Mouse (Mus musculus) hindbrain, embryonic 14.5 days (tissue): ENCODE data around the gene Tesmin. TPM values are rescaled to one million over a fixed set of nuclear protein-coding genes. Genes with fewer than 3 reads are reported as not detected.
A peak's percentile ranks its signal among the peaks of the same experiment; 100 is the strongest.

Source experiments
- ATAC-seq: fragments of 200-750 bp; cut with Nextera tagmentation; 2 replicates; pipeline ENCODE4 v1.8.0; 2017; ENCODE audit warnings: moderate number of reproducible peaks, mild to moderate bottlenecking, moderate TSS enrichment, moderate library complexity; ENCODE audit not compliant: low FRiP score
- DNase-seq: peaks from one replicate; pipeline ENCODE4 v3.0.0-alpha.2; 2015; ENCODE audit warnings: low spot score
- H3K27ac ChIP-seq: fragments of 300-500 bp; sonication (generic); 2 replicates; pipeline ENCODE4 v1.5.1; 2014; ENCODE audit warnings: mild to moderate bottlenecking, moderate library complexity
- H3K27me3 ChIP-seq: fragments of 300-500 bp; sonication (generic); 2 replicates; pipeline ENCODE4 v1.6.1; 2014; ENCODE audit warnings: mild to moderate bottlenecking, low read length, mixed read lengths; ENCODE audit not compliant: control insufficient read depth, insufficient read depth
- H3K36me3 ChIP-seq: fragments of 300-500 bp; sonication (generic); replicated peaks from 2 replicates; pipeline ENCODE4 v1.6.1; 2014; ENCODE audit not compliant: control insufficient read depth, insufficient read depth
- H3K4me1 ChIP-seq: fragments of 300-500 bp; sonication (generic); replicated peaks from 2 replicates; pipeline ENCODE4 v1.6.1; 2014; ENCODE audit warnings: antibody characterized with exemption, low read length, mixed read lengths; ENCODE audit not compliant: control insufficient read depth, insufficient read depth
- H3K4me2 ChIP-seq: fragments of 300-500 bp; sonication (generic); replicated peaks from 2 replicates; pipeline ENCODE4 v1.6.1; 2014; ENCODE audit warnings: mild to moderate bottlenecking, moderate library complexity
- H3K4me3 ChIP-seq: fragments of 300-500 bp; sonication (generic); replicated peaks from 2 replicates; pipeline ENCODE4 v1.5.1; 2014; ENCODE audit warnings: mild to moderate bottlenecking, low read length
- H3K9ac ChIP-seq: fragments of 300-500 bp; sonication (generic); 2 replicates; pipeline ENCODE4 v1.6.1; 2014
- H3K9me3 ChIP-seq: fragments of 300-500 bp; sonication (generic); 2 replicates; pipeline ENCODE4 v1.6.1; 2016; ENCODE audit warnings: low read length; ENCODE audit not compliant: control insufficient read depth
- WGBS: fragments of 180-500 bp; shearing (Covaris S2); extraction: QIAGEN DNeasy Blood & Tissue Kit; methylation state at CpG from one replicate; pipeline ENCODE4 v1.1.7; 2014; 5-methylcytosine and 5-hydroxymethylcytosine counted together
- polyA plus RNA-seq: library from polyadenylated mRNA; unstranded; fragments of >200 nt; fragmentation: Nextera tagmentation; extraction: Ambion mirVana; gene quantifications from 2 replicates; pipeline ENCODE4 v1.2.1, GENCODE M21; 2014

The Tesmin gene
- 0.18 and 0.48 TPM in 2 replicates for polyA plus RNA-seq

- peak within 1 kb of the TSS; percentile 43 for H3K4me3 ChIP-seq
- no peaks in the 10 kb centered on the region for H3K27me3 ChIP-seq
- H3K4me2 ChIP-seq: peak within 1 kb of the TSS; percentile 91
- DNase-seq (peak; percentile 80), ATAC-seq (peak; percentile 84)
- no peak within 1 kb of the TSS for H3K27ac ChIP-seq
- H3K36me3 ChIP-seq: no peaks in the 10 kb centered on the region
- peak within 1 kb of the TSS; percentile 56 for H3K9ac ChIP-seq
- peaks cover 4% of the 10 kb centered on the region; the same call in 1 of the 2 replicates for H3K4me1 ChIP-seq
- no peaks in the 10 kb centered on the region for H3K9me3 ChIP-seq
- WGBS: 2% methylated on average over 33 of the region's 33 CpGs
These were observed at the start of gene Tesmin for GRCm38 (mm10) chr19:3388629-3389057. TSS of gene Tesmin (plus strand) at chr19:3388857.

GRCm38 (mm10) chr19:3339187-3339586 lies 49.5 kb upstream of the Tesmin start:
- Histone ChIP-seq H3K36me3 (no peaks in the 10 kb centered on the region), H3K9ac (no peak overlapping the region), H3K27ac (no peak overlapping the region), H3K4me1 (peaks cover 9% of the 10 kb centered on the region), H3K4me2 (no peak overlapping the region), H3K4me3 (no peak overlapping the region), H3K27me3 (no peaks in the 10 kb centered on the region), H3K9me3 (no peaks in the 10 kb centered on the region)
- 88% methylated on average over 7 of the region's 8 CpGs for WGBS
- no peak for ATAC-seq
- DNase-seq: no peak

- no peak overlapping the region for H3K4me3 ChIP-seq
- DNase-seq (no peak), ATAC-seq (no peak)
- H3K4me2 ChIP-seq: no peak overlapping the region
- no peaks in the 10 kb centered on the region for H3K36me3 ChIP-seq
- 72% methylated on average over 3 of the region's 3 CpGs for WGBS
- no peaks in the 10 kb centered on the region for H3K4me1 ChIP-seq
- H3K9ac ChIP-seq: no peak overlapping the region
- no peaks in the 10 kb centered on the region for H3K9me3 ChIP-seq
- H3K27ac ChIP-seq: no peak overlapping the region
- no peaks in the 10 kb centered on the region for H3K27me3 ChIP-seq
These were observed 47.6 kb upstream of the Tesmin start for GRCm38 (mm10) chr19:3341021-3341420.

- no peaks in the 10 kb centered on the region for H3K9me3 ChIP-seq
- no peak for ATAC-seq
- no peak overlapping the region for H3K4me2 ChIP-seq
- 75% methylated on average over 3 of the region's 3 CpGs for WGBS
- no peaks in the 10 kb centered on the region for H3K27me3 ChIP-seq
- no peak overlapping the region for H3K4me3 ChIP-seq
- no peaks in the 10 kb centered on the region for H3K4me1 ChIP-seq
- H3K27ac ChIP-seq: no peak overlapping the region
- H3K9ac ChIP-seq: no peak overlapping the region
- no peaks in the 10 kb centered on the region for H3K36me3 ChIP-seq
- no peak for DNase-seq
These were observed 44.7 kb upstream of the Tesmin start for GRCm38 (mm10) chr19:3343929-3344328.

- no peak for ATAC-seq
- Histone ChIP-seq H3K36me3 (no peaks in the 10 kb centered on the region), H3K4me3 (no peak overlapping the region), H3K4me2 (no peak overlapping the region), H3K27ac (no peak overlapping the region; the same call in 1 of the 2 replicates), H3K9ac (no peak overlapping the region), H3K9me3 (no peaks in the 10 kb centered on the region), H3K27me3 (no peaks in the 10 kb centered on the region), H3K4me1 (no peaks in the 10 kb centered on the region)
- DNase-seq: no peak
- 76% methylated on average over 8 of the region's 8 CpGs for whole genome bisulfite sequencing
These were observed 43.8 kb upstream of the Tesmin start for GRCm38 (mm10) chr19:3344636-3345544.

- ATAC-seq (no peak), DNase-seq (no peak)
- no peak overlapping the region for H3K9ac ChIP-seq
- H3K9me3 ChIP-seq: no peaks in the 10 kb centered on the region
- no peaks in the 10 kb centered on the region for H3K27me3 ChIP-seq
- no peaks in the 10 kb centered on the region for H3K4me1 ChIP-seq
- WGBS: 89% methylated on average over 1 of the region's 1 CpGs
- no peak overlapping the region for H3K4me2 ChIP-seq
- H3K36me3 ChIP-seq: no peaks in the 10 kb centered on the region
- H3K4me3 ChIP-seq: no peak overlapping the region
- no peak overlapping the region for H3K27ac ChIP-seq
These were observed 40.9 kb upstream of the Tesmin start for GRCm38 (mm10) chr19:3347784-3348183.

GRCm38 (mm10) chr19:3353415-3354111 lies 35.1 kb upstream of the Tesmin start:
- H3K4me2 ChIP-seq: no peak overlapping the region
- no peak overlapping the region for H3K4me3 ChIP-seq
- no peak overlapping the region for H3K27ac ChIP-seq
- no peaks in the 10 kb centered on the region for H3K36me3 ChIP-seq
- no peaks in the 10 kb centered on the region for H3K4me1 ChIP-seq
- no peak overlapping the region for H3K9ac ChIP-seq
- DNase-seq: no peak
- H3K9me3 ChIP-seq: no peaks in the 10 kb centered on the region
- ATAC-seq: no peak
- no peaks in the 10 kb centered on the region for H3K27me3 ChIP-seq
- WGBS: 77% methylated on average over 7 of the region's 7 CpGs

- Histone ChIP-seq H3K9ac (no peak overlapping the region), H3K4me1 (no peaks in the 10 kb centered on the region), H3K27me3 (no peaks in the 10 kb centered on the region), H3K27ac (no peak overlapping the region), H3K36me3 (no peaks in the 10 kb centered on the region), H3K4me2 (no peak overlapping the region), H3K9me3 (no peaks in the 10 kb centered on the region), H3K4me3 (no peak overlapping the region)
- ATAC-seq (no peak), DNase-seq (no peak)
- WGBS: 65% methylated on average over 5 of the region's 5 CpGs
These were observed 33.6 kb upstream of the Tesmin start for GRCm38 (mm10) chr19:3355096-3355495.

GRCm38 (mm10) chr19:3356516-3356915 lies 32.1 kb upstream of the Tesmin start:
- DNase-seq (no peak), ATAC-seq (no peak)
- Histone ChIP-seq H3K36me3 (no peaks in the 10 kb centered on the region), H3K9ac (no peak overlapping the region), H3K4me3 (no peak overlapping the region), H3K9me3 (no peaks in the 10 kb centered on the region), H3K27ac (no peak overlapping the region), H3K27me3 (no peaks in the 10 kb centered on the region), H3K4me2 (no peak overlapping the region), H3K4me1 (no peaks in the 10 kb centered on the region)
- WGBS: 76% methylated on average over 5 of the region's 5 CpGs
